Comparison of ENCODE assay signal across 9 mouse cellular contexts in the genomic region with DNA sequence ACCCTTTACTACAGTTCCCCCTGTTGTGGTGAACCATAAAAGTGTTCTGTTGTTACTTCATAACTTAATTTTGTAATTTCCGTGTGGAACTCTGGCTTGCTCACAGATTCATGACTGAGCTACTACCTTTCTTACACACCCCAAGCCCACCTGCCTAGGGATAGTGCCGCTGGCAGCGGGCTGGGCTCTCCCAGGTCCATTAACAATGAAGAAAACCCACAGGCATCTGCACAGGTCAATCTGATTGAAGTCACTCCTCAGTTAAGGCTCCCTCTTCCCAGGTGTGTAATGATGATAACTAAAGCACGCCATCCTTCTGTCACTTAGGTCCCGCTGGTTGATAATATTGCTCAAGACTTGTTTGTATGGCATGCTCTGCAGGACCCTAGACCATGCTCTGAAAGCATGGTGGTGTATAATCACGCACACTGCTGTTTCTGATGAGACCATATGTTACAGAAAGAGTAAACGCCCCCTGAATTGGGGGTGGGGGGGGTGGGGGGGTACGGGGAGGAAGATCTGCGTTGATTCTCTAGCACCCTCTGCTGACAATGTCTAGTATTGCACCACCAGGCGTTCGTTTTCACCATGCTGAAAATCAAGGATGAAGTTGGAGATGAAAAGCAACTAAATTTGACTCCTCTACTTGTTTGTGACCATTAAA. TPM values are rescaled to one million over a fixed set of nuclear protein-coding genes. Genes with fewer than 3 reads are reported as not detected.
DNase-seq lines count a peak whose midpoint lies in the region; ATAC-seq and TF ChIP-seq lines count a peak whose summit lies in the region.
"Had no signal": no experiment of that assay in that cellular context is flagged by ENCODE, and none has a peak within 500 bp of the region (broad histone marks: within the 10 kb centered on the region; RNA-seq: fewer than 3 reads in every experiment).

No protein-coding gene starts in this region.

- H3K4me1 ChIP-seq in midbrain, embryonic 10.5 days: peaks cover 6% of the 10 kb centered on the region
- H3K4me1 ChIP-seq in midbrain, embryonic 16.5 days (ENCODE audit: control insufficient read depth, insufficient read depth, low read length): peaks cover 2% of the 10 kb centered on the region
- H3K4me1 ChIP-seq in hindbrain, embryonic 16.5 days (ENCODE audit: control insufficient read depth, insufficient read depth, low read depth, low read length): no peaks in the 10 kb centered on the region
- no peaks in the 10 kb centered on the region for H3K4me1 ChIP-seq in liver, embryonic 14.5 days (replicated peaks; ENCODE audit: control insufficient read depth in 2 of 2, insufficient read depth in 2 of 2, low read length in 1 of 2)
- peaks cover 4% of the 10 kb centered on the region for H3K4me1 ChIP-seq in neural tube, embryonic 15.5 days
- H3K4me1 ChIP-seq: heart, embryonic 13.5 days had no signal

- POLR2A ChIA-PET in Patski (lab: Charles Lee): no interaction called here

- no peaks in the 10 kb centered on the region for H3K9me3 ChIP-seq in midbrain, embryonic 10.5 days (replicated peaks)
- no peaks in the 10 kb centered on the region for H3K9me3 ChIP-seq in midbrain, embryonic 16.5 days (replicated peaks; ENCODE audit: control insufficient read depth, low read length, poor library complexity, severe bottlenecking)
- no peaks in the 10 kb centered on the region for H3K9me3 ChIP-seq in hindbrain, embryonic 16.5 days (ENCODE audit: control insufficient read depth, low read length)
- no peaks in the 10 kb centered on the region for H3K9me3 ChIP-seq in liver, embryonic 14.5 days (ENCODE audit: control insufficient read depth, low read length)
- no peaks in the 10 kb centered on the region for H3K9me3 ChIP-seq in neural tube, embryonic 15.5 days (replicated peaks)
- H3K9me3 ChIP-seq: heart, embryonic 13.5 days had no signal

- no peak overlapping the region for H3K4me3 ChIP-seq in midbrain, embryonic 10.5 days
- H3K4me3 ChIP-seq in midbrain, embryonic 16.5 days (ENCODE audit: low read depth, low read length): no peak overlapping the region
- no peak overlapping the region for H3K4me3 ChIP-seq in hindbrain, embryonic 16.5 days (ENCODE audit: low read length)
- no peak overlapping the region for H3K4me3 ChIP-seq in liver, embryonic 14.5 days (ENCODE audit: insufficient read depth in 1 of 2, low read depth in 2 of 2, low read length in 2 of 2)
- H3K4me3 ChIP-seq in neural tube, embryonic 15.5 days (replicated peaks): no peak overlapping the region
- H3K4me3 ChIP-seq: heart, embryonic 13.5 days had no signal

- WGBS in midbrain, embryonic 10.5 days: 38% methylated on average over 11 of the region's 11 CpGs
- WGBS in midbrain, embryonic 16.5 days: 36% methylated on average over 11 of the region's 11 CpGs
- 33% methylated on average over 11 of the region's 11 CpGs for WGBS in hindbrain, embryonic 16.5 days
- WGBS in liver, embryonic 14.5 days (ENCODE audit: insufficient replicate concordance): 25% methylated on average over 11 of the region's 11 CpGs
- WGBS in neural tube, embryonic 15.5 days: 36% methylated on average over 11 of the region's 11 CpGs

- H3K27me3 ChIP-seq in midbrain, embryonic 10.5 days (ENCODE audit: low read depth, poor library complexity, severe bottlenecking): no peaks in the 10 kb centered on the region
- H3K27me3 ChIP-seq in midbrain, embryonic 16.5 days (ENCODE audit: control insufficient read depth, insufficient read depth, low read depth, low read length): no peaks in the 10 kb centered on the region
- H3K27me3 ChIP-seq in Patski: no peaks in the 10 kb centered on the region
- no peaks in the 10 kb centered on the region for H3K27me3 ChIP-seq in hindbrain, embryonic 16.5 days (replicated peaks; ENCODE audit: control insufficient read depth, insufficient read depth, low read length)
- no peaks in the 10 kb centered on the region for H3K27me3 ChIP-seq in liver, embryonic 14.5 days (ENCODE audit: control insufficient read depth, insufficient read depth, low read length)
- H3K27me3 ChIP-seq in neural tube, embryonic 15.5 days (replicated peaks): no peaks in the 10 kb centered on the region

- no peak for TF ChIP-seq EP300 in liver, embryonic 14.5 days (IDR thresholded peaks at IDR 0.05; ENCODE audit: low read depth)

- peak; percentile 72 for TF ChIP-seq CTCF in Patski (IDR thresholded peaks at IDR 0.05)
- TF ChIP-seq CTCF in liver, embryonic 14.5 days (IDR thresholded peaks at IDR 0.05; ENCODE audit: low read depth): peak; percentile 51

- CTCF ChIA-PET in Patski (lab: Charles Lee): interaction anchor here (0.8 to 1.0 kb wide), 2 partner anchors 23 to 52 kb away, joined by 4 read pairs; no protein-coding TSS in a partner anchor

- DNase-seq in midbrain, embryonic 10.5 days (ENCODE audit: low spot score): peak; percentile 33
- no peak for DNase-seq in Patski (ENCODE audit: low read depth, low spot score)
- DNase-seq in embryo, embryonic 11 days: peak; percentile 46
- no peak for DNase-seq in liver, embryonic 14.5 days (ENCODE audit: low read depth in 3 of 3, low spot score in 3 of 3)
- no peak for DNase-seq in yolk sac, embryonic 10.5 days (ENCODE audit: low spot score)

- H3K4me2 ChIP-seq in midbrain, embryonic 16.5 days (ENCODE audit: low read length): no peak overlapping the region
- no peak overlapping the region for H3K4me2 ChIP-seq in hindbrain, embryonic 16.5 days (ENCODE audit: low read length)
- H3K4me2 ChIP-seq in liver, embryonic 14.5 days (ENCODE audit: low read depth): 0 out of 2 replicates have a peak overlapping the region, but pooled peaks have one; percentile 8
- H3K4me2 ChIP-seq in neural tube, embryonic 15.5 days: no peak overlapping the region
- H3K4me2 ChIP-seq: heart, embryonic 13.5 days had no signal

- H3K36me3 ChIP-seq in midbrain, embryonic 10.5 days: no peaks in the 10 kb centered on the region
- no peaks in the 10 kb centered on the region for H3K36me3 ChIP-seq in midbrain, embryonic 16.5 days (ENCODE audit: control insufficient read depth, insufficient read depth, low read length)
- no peaks in the 10 kb centered on the region for H3K36me3 ChIP-seq in hindbrain, embryonic 16.5 days (ENCODE audit: control insufficient read depth, insufficient read depth, low read length)
- no peaks in the 10 kb centered on the region for H3K36me3 ChIP-seq in liver, embryonic 14.5 days (replicated peaks; ENCODE audit: control insufficient read depth, insufficient read depth, low read depth)
- no peaks in the 10 kb centered on the region for H3K36me3 ChIP-seq in neural tube, embryonic 15.5 days
- H3K36me3 ChIP-seq: heart, embryonic 13.5 days had no signal

- in situ Hi-C loops in Patski (cut with MboI; ENCODE audit: low pct_unique_long_range_greater_than_20kb): loop anchor here (5.0 kb wide), 1 partner anchor 78 kb away; no protein-coding TSS in a partner anchor

- no peak for ATAC-seq in midbrain, embryonic 16.5 days
- no peak for ATAC-seq in Patski
- peak; percentile 65; the same call in 1 of the 2 replicates for ATAC-seq in hindbrain, embryonic 16.5 days
- ATAC-seq in liver, embryonic 14.5 days (ENCODE audit: insufficient read depth): no peak
- peak; percentile 39; the same call in 1 of the 2 replicates for ATAC-seq in neural tube, embryonic 15.5 days (ENCODE audit: low FRiP score)

- no peak overlapping the region for H3K9ac ChIP-seq in midbrain, embryonic 16.5 days (ENCODE audit: low read depth, low read length)
- H3K9ac ChIP-seq in hindbrain, embryonic 16.5 days (ENCODE audit: low read depth, low read length): no peak overlapping the region
- H3K9ac ChIP-seq in liver, embryonic 14.5 days (replicated peaks): no peak overlapping the region
- no peak overlapping the region for H3K9ac ChIP-seq in neural tube, embryonic 15.5 days (replicated peaks)
- H3K9ac ChIP-seq: heart, embryonic 13.5 days had no signal

- no peak overlapping the region for H3K27ac ChIP-seq in midbrain, embryonic 10.5 days (replicated peaks)
- H3K27ac ChIP-seq in midbrain, embryonic 16.5 days (ENCODE audit: low read length): no peak overlapping the region
- no peak overlapping the region for H3K27ac ChIP-seq in hindbrain, embryonic 16.5 days (ENCODE audit: low read depth, low read length)
- H3K27ac ChIP-seq in liver, embryonic 14.5 days: no peak overlapping the region
- H3K27ac ChIP-seq in neural tube, embryonic 15.5 days (replicated peaks): no peak overlapping the region
- H3K27ac ChIP-seq: heart, embryonic 13.5 days had no signal

RNA-seq across cellular contexts. Expression of gene Srek1, which starts 5.6 kb away (rescaled TPM):
- polyA plus RNA-seq in midbrain, embryonic 10.5 days (2016; fragmentation: Nextera tagmentation; extraction: Ambion mirVana): 89.4 and 92.1 TPM in 2 replicates
- 65.0 and 73.1 TPM in 2 replicates for polyA plus RNA-seq in midbrain, embryonic 16.5 days (2015; fragmentation: Nextera tagmentation; extraction: Ambion mirVana)
- 57.7 TPM for polyA plus RNA-seq in Patski (2021)
- 53.8 and 61.1 TPM in 2 replicates for polyA plus RNA-seq in hindbrain, embryonic 16.5 days (2015; fragmentation: Nextera tagmentation; extraction: Ambion mirVana)
- 8.1 and 14.4 TPM in 2 replicates for polyA plus RNA-seq in liver, embryonic 14.5 days (2012; rRNA removed)
- polyA plus RNA-seq in liver, embryonic 14.5 days (2014; fragmentation: Nextera tagmentation; extraction: Ambion mirVana): 16.3 and 20.3 TPM in 2 replicates
- polyA plus RNA-seq in neural tube, embryonic 15.5 days (2015; fragmentation: Nextera tagmentation; extraction: Ambion mirVana): 61.2 and 64.8 TPM in 2 replicates

Comparison
In these comparisons a context has a peak if more than half of its experiments do, and no peak if none do; other contexts are left out.
1. DNase-seq: peak in midbrain, embryonic 10.5 days (single experiment) and embryo, embryonic 11 days (single experiment); none in Patski (single experiment), liver, embryonic 14.5 days (0 of 3) and yolk sac, embryonic 10.5 days (single experiment).
2. ATAC-seq: peak in hindbrain, embryonic 16.5 days (single experiment) and neural tube, embryonic 15.5 days (single experiment); none in midbrain, embryonic 16.5 days (single experiment), Patski (single experiment) and liver, embryonic 14.5 days (single experiment).